Mouse (Mus musculus) inflammation-experienced regulatory T-cells, adult 6 months (primary cell): ENCODE measurements around the gene Gm13420. TPM values are rescaled to one million over a fixed set of nuclear protein-coding genes. Genes with fewer than 3 reads are reported as not detected.

Experiments
- ATAC-seq: one replicate; pipeline ENCODE4 v1.8.0; 2017
- polyA plus RNA-seq, 3 experiments: library from polyadenylated mRNA; unstranded; fragments of 100-300 nt; shearing (Covaris generic); gene quantifications; one replicate each; pipeline ENCODE4 v1.2.1; 2017

The Gm13420 gene
- polyA plus RNA-seq, 3 experiments from 2014 or later, result not detected

DNA sequence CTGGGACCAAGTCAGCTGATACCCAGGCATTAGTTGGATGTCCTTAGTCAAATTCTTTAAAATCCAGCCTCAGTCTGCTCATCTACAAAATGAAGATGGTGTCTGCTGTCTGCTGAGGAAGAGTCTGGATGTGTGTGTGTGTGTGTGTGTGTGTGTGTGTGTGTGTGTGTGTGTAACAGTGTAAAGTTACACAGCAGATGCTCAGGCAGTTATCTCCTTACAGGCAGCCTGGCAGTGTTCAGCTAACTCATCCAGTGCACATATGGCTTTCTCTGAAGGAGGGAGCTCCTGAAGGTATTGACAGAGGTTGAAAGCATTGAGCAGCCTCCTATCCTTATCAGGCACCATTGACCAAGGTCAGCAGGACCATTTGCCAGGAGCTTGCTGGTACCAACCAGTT lies 50.6 kb downstream of the Gm13420 start:
- no peak for ATAC-seq

DNA sequence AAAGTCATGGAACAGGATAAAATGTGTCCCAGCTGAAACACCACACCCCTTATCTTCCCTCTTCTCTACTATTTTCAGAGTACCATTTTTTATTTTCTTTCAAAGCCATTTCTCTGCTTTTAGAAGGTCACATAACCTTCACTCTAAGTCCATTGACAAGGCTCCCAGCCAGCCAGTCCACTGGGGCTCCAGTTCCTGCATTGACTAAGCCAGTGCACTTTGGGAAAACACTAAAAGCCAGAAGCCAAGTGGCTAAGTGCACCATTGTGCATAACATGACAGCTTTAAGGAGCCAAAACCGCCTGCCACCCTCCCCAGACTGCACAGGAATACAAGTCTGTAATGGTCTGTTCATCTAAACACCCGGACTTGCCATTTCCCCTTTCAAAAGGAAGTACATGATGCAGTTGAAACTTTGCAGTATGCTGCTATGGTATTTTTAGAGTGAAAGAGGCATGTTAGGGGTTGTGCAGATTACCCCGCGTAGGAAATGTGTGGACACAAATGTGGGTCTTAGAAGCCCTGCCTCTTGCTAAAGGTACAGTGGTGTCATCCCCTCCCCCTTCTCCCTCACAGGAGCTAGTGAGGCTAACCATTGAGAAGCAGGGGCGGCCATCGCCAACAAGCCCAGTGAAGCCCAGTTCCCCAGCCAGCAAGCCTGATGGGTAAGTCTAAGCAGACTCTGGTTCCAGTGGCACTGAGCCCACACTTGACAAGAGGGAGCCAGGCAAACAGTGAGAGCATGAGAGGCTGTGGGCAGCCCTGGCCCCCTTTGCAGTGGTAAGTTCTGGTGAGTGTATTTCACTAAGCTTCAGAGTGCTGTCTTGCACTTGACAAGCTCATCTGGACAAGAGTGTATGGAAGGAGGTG lies 52.8 kb downstream of the Gm13420 start:
- no peak for ATAC-seq

DNA sequence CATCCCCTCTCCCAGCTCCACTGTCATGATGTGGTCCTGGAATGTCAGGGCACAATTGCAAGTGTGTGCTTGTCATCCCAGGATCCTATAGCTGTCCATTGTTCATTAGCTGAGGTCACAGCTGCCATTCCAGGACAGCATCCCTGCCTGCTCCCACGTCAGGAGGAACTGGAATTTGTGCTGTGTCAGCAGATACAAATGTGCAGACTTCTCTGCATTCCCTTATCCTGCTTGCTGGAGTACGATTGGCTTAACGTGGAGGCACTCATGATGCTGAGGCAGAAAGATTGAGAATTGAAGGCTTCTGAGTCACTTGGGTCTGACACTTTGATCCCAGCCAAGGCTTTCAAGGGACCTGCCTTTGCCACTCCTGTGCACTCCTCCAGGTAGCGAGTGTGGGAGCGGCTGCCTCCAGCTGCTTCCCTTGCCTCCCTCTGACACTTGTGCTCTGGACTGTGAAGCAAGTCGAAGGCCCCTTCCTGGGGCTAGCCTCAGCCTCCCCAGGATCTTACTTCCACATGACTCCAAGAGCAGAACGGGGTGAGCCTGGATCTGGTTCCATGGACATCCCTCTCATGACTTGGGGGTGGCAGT lies 55.2 kb downstream of the Gm13420 start:
- no peak for ATAC-seq

Other genes with a start within 250 kb of the Gm13420 start
- 10 to 100 TPM; 26.4 to 37.9 (median 29.7) TPM for gene Rapgef1, start 132.0 kb downstream of the Gm13420 start, polyA plus RNA-seq
- gene Gm13547, start 7.6 kb upstream of the Gm13420 start, polyA plus RNA-seq, result not detected
- 1 to 10 TPM; 4.6 to 9.7 (median 7.0) TPM for gene Coq4, start 35.8 kb upstream of the Gm13420 start, polyA plus RNA-seq
- gene Trub2, start 36.8 kb upstream of the Gm13420 start, polyA plus RNA-seq, result 10 to 100 TPM; 21.5 to 28.8 (median 24.7) TPM
- gene Slc27a4, start 50.9 kb upstream of the Gm13420 start, polyA plus RNA-seq, result 1 to 10 TPM; 1.2 to 3.7 (median 2.3) TPM
- 10 to 100 TPM; 18.3 to 22.8 (median 22.5) TPM for gene Urm1, start 68.4 kb upstream of the Gm13420 start, polyA plus RNA-seq
- 1 to 10 TPM in 1 of 3 experiments, under 1 TPM in 2; 0.46 to 3.9 (median 0.59) TPM for gene Cercam, start 117.5 kb upstream of the Gm13420 start, polyA plus RNA-seq
- gene Odf2, start 137.5 kb upstream of the Gm13420 start, polyA plus RNA-seq, result 10 to 100 TPM; 47.8 to 56.0 (median 52.8) TPM
- 10 to 100 TPM; 43.0 to 70.2 (median 66.3) TPM for gene Gle1, start 183.7 kb upstream of the Gm13420 start, polyA plus RNA-seq
- 10 to 100 TPM; 69.9 to 81.0 (median 75.6) TPM for gene Sptan1, start 213.9 kb upstream of the Gm13420 start, polyA plus RNA-seq